Mouse (Mus musculus): ENCODE results near the gene Sez6l2. TPM values are rescaled to one million over a fixed set of nuclear protein-coding genes. Genes with fewer than 3 reads are reported as not detected.
A peak's percentile ranks its signal among the peaks of the same experiment; 100 is the strongest.

Gene Sez6l2
- polyA plus RNA-seq, 1 experiment = 1.2 TPM

GRCm38 (mm10) chr7:126959780-126960179 lies 9.4 kb downstream of the Sez6l2 start:
- Histone ChIP-seq H3K27ac (ENCODE audit: insufficient read depth, low read depth, low read length) (no peak overlapping the region), H3K27me3 (replicated peaks; ENCODE audit: control insufficient read depth, insufficient read depth, low read length) (no peaks in the 10 kb centered on the region), H3K36me3 (ENCODE audit: control insufficient read depth, insufficient read depth, low read length) (no peaks in the 10 kb centered on the region), H3K4me1 (ENCODE audit: control insufficient read depth, insufficient read depth, low read length) (no peaks in the 10 kb centered on the region), H3K4me3 (ENCODE audit: insufficient read depth, low read depth, low read length) (no peak overlapping the region)
- TF ChIP-seq POLR2A (IDR thresholded peaks at IDR 0.05; ENCODE audit: low read depth, low read length) = no peak
- TF ChIP-seq CTCF (conservative IDR thresholded peaks at IDR 0.05; ENCODE audit: insufficient read depth, insufficient read length, low read depth, low read length) = no peak
- WGBS = 53% methylated on average over 9 of the region's 9 CpGs
- DNase-seq = no peak

GRCm38 (mm10) chr7:126961095-126961494 lies 10.7 kb downstream of the Sez6l2 start:
- H3K4me3 ChIP-seq (ENCODE audit: insufficient read depth, low read depth, low read length) = no peak overlapping the region
- no peak overlapping the region for H3K27ac ChIP-seq (ENCODE audit: insufficient read depth, low read depth, low read length)
- TF ChIP-seq CTCF (conservative IDR thresholded peaks at IDR 0.05; ENCODE audit: insufficient read depth, insufficient read length, low read depth, low read length) = no peak
- no peak for TF ChIP-seq POLR2A (IDR thresholded peaks at IDR 0.05; ENCODE audit: low read depth, low read length)
- no peaks in the 10 kb centered on the region for H3K36me3 ChIP-seq (ENCODE audit: control insufficient read depth, insufficient read depth, low read length)
- 86% methylated on average over 5 of the region's 5 CpGs for WGBS
- no peak for DNase-seq
- no peaks in the 10 kb centered on the region for H3K4me1 ChIP-seq (ENCODE audit: control insufficient read depth, insufficient read depth, low read length)
- H3K27me3 ChIP-seq (replicated peaks; ENCODE audit: control insufficient read depth, insufficient read depth, low read length) = no peaks in the 10 kb centered on the region

GRCm38 (mm10) chr7:126961965-126962364 lies 11.6 kb downstream of the Sez6l2 start:
- Histone ChIP-seq H3K27ac (ENCODE audit: insufficient read depth, low read depth, low read length) (no peak overlapping the region), H3K4me3 (ENCODE audit: insufficient read depth, low read depth, low read length) (no peak overlapping the region), H3K4me1 (ENCODE audit: control insufficient read depth, insufficient read depth, low read length) (no peaks in the 10 kb centered on the region), H3K27me3 (replicated peaks; ENCODE audit: control insufficient read depth, insufficient read depth, low read length) (no peaks in the 10 kb centered on the region), H3K36me3 (ENCODE audit: control insufficient read depth, insufficient read depth, low read length) (no peaks in the 10 kb centered on the region)
- DNase-seq = no peak
- WGBS = 86% methylated on average over 4 of the region's 4 CpGs
- no peak for TF ChIP-seq CTCF (conservative IDR thresholded peaks at IDR 0.05; ENCODE audit: insufficient read depth, insufficient read length, low read depth, low read length)
- no peak for TF ChIP-seq POLR2A (IDR thresholded peaks at IDR 0.05; ENCODE audit: low read depth, low read length)

GRCm38 (mm10) chr7:126963548-126964286 lies 13.4 kb downstream of the Sez6l2 start:
- Histone ChIP-seq H3K36me3 (ENCODE audit: control insufficient read depth, insufficient read depth, low read length) (no peaks in the 10 kb centered on the region), H3K4me3 (ENCODE audit: insufficient read depth, low read depth, low read length) (no peak overlapping the region), H3K4me1 (ENCODE audit: control insufficient read depth, insufficient read depth, low read length) (no peaks in the 10 kb centered on the region), H3K27ac (ENCODE audit: insufficient read depth, low read depth, low read length) (no peak overlapping the region), H3K27me3 (replicated peaks; ENCODE audit: control insufficient read depth, insufficient read depth, low read length) (no peaks in the 10 kb centered on the region)
- TF ChIP-seq POLR2A (IDR thresholded peaks at IDR 0.05; ENCODE audit: low read depth, low read length) (no peak), CTCF (conservative IDR thresholded peaks at IDR 0.05; ENCODE audit: insufficient read depth, insufficient read length, low read depth, low read length) (peak; percentile 80)
- WGBS = 24% methylated on average over 19 of the region's 19 CpGs
- peak; percentile 73 for DNase-seq

- no peaks in the 10 kb centered on the region for H3K27me3 ChIP-seq (replicated peaks; ENCODE audit: control insufficient read depth, insufficient read depth, low read length)
- H3K27ac ChIP-seq (ENCODE audit: insufficient read depth, low read depth, low read length) = no peak overlapping the region
- H3K4me3 ChIP-seq (ENCODE audit: insufficient read depth, low read depth, low read length) = no peak overlapping the region
- TF ChIP-seq CTCF (conservative IDR thresholded peaks at IDR 0.05; ENCODE audit: insufficient read depth, insufficient read length, low read depth, low read length) (no peak), POLR2A (IDR thresholded peaks at IDR 0.05; ENCODE audit: low read depth, low read length) (no peak)
- no peaks in the 10 kb centered on the region for H3K4me1 ChIP-seq (ENCODE audit: control insufficient read depth, insufficient read depth, low read length)
- no peak for DNase-seq
- no peaks in the 10 kb centered on the region for H3K36me3 ChIP-seq (ENCODE audit: control insufficient read depth, insufficient read depth, low read length)
- 40% methylated on average over 3 of the region's 3 CpGs for WGBS
Measured at GRCm38 (mm10) chr7:126965568-126965967, 15.2 kb downstream of the Sez6l2 start.

GRCm38 (mm10) chr7:126967361-126967760 lies 17.0 kb downstream of the Sez6l2 start:
- H3K27me3 ChIP-seq (replicated peaks; ENCODE audit: control insufficient read depth, insufficient read depth, low read length) = no peaks in the 10 kb centered on the region
- H3K4me3 ChIP-seq (ENCODE audit: insufficient read depth, low read depth, low read length) = no peak overlapping the region
- 86% methylated on average over 6 of the region's 6 CpGs for WGBS
- no peak overlapping the region for H3K27ac ChIP-seq (ENCODE audit: insufficient read depth, low read depth, low read length)
- H3K4me1 ChIP-seq (ENCODE audit: control insufficient read depth, insufficient read depth, low read length) = no peaks in the 10 kb centered on the region
- no peak for TF ChIP-seq POLR2A (IDR thresholded peaks at IDR 0.05; ENCODE audit: low read depth, low read length)
- TF ChIP-seq CTCF (conservative IDR thresholded peaks at IDR 0.05; ENCODE audit: insufficient read depth, insufficient read length, low read depth, low read length) = no peak
- DNase-seq = no peak
- no peaks in the 10 kb centered on the region for H3K36me3 ChIP-seq (ENCODE audit: control insufficient read depth, insufficient read depth, low read length)

- Histone ChIP-seq H3K4me3 (ENCODE audit: insufficient read depth, low read depth, low read length) (peak overlapping the region; percentile 32), H3K27ac (ENCODE audit: insufficient read depth, low read depth, low read length) (peak overlapping the region; percentile 33; the same call in 1 of the 2 replicates), H3K36me3 (ENCODE audit: control insufficient read depth, insufficient read depth, low read length) (no peaks in the 10 kb centered on the region; the same call in none of the 2 replicates), H3K4me1 (ENCODE audit: control insufficient read depth, insufficient read depth, low read length) (peaks cover 4% of the 10 kb centered on the region), H3K27me3 (replicated peaks; ENCODE audit: control insufficient read depth, insufficient read depth, low read length) (no peaks in the 10 kb centered on the region)
- DNase-seq = no peak
- no peak for TF ChIP-seq POLR2A (IDR thresholded peaks at IDR 0.05; ENCODE audit: low read depth, low read length)
- no peak for TF ChIP-seq CTCF (conservative IDR thresholded peaks at IDR 0.05; ENCODE audit: insufficient read depth, insufficient read length, low read depth, low read length)
- 9% methylated on average over 8 of the region's 8 CpGs for WGBS
Measured at GRCm38 (mm10) chr7:126975493-126975892, 25.1 kb downstream of the Sez6l2 start.
